Mouse (Mus musculus): ENCODE measurements around the gene Slc26a11.

DNA sequence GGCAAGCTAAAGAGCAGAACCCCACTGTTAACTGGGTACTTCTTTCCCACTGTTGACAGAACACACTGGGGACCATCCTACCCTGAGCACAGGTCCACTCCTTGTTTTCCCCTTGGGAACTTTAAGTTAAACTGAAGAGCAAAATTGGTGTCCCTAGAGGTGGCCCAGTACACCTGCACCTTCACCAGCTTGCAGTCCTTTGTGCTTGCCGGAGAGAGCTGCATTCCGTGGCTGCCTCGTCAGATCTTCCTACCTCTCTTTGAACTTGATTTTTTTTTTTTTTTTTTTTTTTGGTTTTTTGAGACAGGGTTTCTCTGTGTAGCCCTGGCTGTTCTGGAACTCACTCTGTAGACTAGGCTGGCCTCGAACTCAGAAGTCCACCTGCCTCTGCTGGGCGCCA, 65.1 kb downstream of the Slc26a11 start:
- TF ChIP-seq CTCF (IDR thresholded peaks at IDR 0.05) (no peak), EP300 (IDR thresholded peaks at IDR 0.05; ENCODE audit: insufficient read depth, low read depth, low read length) (no peak), POLR2A (IDR thresholded peaks at IDR 0.05; ENCODE audit: insufficient read depth, low read depth, low read length) (no peak)

All from heart, adult 2 months (tissue).